Mouse (Mus musculus): ENCODE measurements around the gene Sdccag8.

DNA sequence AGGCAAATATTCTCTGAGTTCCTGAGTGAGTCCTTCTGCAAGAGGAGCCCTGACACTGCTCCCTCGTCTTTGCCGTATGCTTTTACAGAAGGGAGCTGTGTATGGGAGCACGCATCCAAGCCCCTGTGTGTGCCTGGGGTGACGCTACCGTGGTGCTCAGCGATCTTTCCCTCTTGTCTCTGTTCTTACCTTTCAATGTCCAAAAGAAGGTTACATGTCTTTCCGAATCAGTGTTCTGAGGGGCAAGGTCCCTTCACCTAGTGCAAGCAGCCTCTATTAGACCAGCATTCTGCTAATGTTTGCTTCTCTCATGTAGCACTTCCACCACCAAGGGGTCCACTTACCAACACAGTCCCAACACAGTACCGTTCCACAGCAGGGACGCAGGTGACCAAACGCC, 117.1 kb downstream of the Sdccag8 start:
- no peak for TF ChIP-seq CTCF (IDR thresholded peaks at IDR 0.05; ENCODE audit: low read depth, low read length)
- TF ChIP-seq EP300 (IDR thresholded peaks at IDR 0.05; ENCODE audit: insufficient read depth, low read depth, low read length), result no peak
- TF ChIP-seq POLR2A (IDR thresholded peaks at IDR 0.05; ENCODE audit: insufficient read depth, low read length), result no peak

All from ES-Bruce4 (cell line).